Mouse (Mus musculus) spleen, adult 2 months (tissue): Measurements from ENCODE around the gene D230025D16Rik.

Experiments used
- CTCF ChIP-seq: fragments of 200-500 bp; IDR thresholded peaks from 2 replicates; pipeline ENCODE4 v1.5.1; 2011; ENCODE audit warnings: mild to moderate bottlenecking, inconsistent platforms; ENCODE audit not compliant: insufficient read depth, insufficient read length, insufficient replicate concordance; ENCODE audit errors: extremely low read depth
- POLR2A ChIP-seq: fragments of 200-500 bp; IDR thresholded peaks from 2 replicates; pipeline ENCODE4 v1.6.1; 2011; ENCODE audit warnings: low read depth, low read length, inconsistent platforms

DNA sequence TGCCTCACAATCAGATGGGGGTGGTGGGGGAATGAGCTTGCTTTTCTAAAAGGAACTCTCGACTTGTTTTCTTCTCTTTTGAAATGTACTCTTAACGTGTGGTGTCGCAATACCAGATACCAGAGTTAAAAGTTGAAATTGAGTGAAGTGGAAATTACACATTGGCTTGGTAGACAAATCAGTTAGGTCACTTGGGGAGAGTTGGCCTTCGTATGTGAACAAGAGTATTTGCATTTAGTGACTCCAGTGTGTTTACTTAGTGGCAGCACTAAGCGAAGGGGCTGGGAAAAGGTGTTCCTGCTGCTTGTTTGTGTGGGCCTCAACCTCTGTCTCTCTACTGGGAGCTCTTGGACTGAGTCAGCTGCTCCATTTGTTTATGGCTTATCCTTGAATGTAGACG lies 972 bp downstream of the D230025D16Rik start:
- TF ChIP-seq POLR2A: no peak
- TF ChIP-seq CTCF: no peak
